Mouse (Mus musculus) olfactory bulb, adult 2 months (tissue): ENCODE measurements around the gene Cdkn1b.

Experiments
- CTCF ChIP-seq: fragments of 200-500 bp; IDR thresholded peaks from 2 replicates; pipeline ENCODE4 v1.5.1; 2012; ENCODE audit warnings: low read depth, mild to moderate bottlenecking, low read length, moderate library complexity; ENCODE audit not compliant: insufficient read depth
- POLR2A ChIP-seq: fragments of 200-500 bp; IDR thresholded peaks from 2 replicates; pipeline ENCODE4 v1.6.1; 2012; ENCODE audit warnings: mild to moderate bottlenecking, low read depth, low read length, moderate library complexity; ENCODE audit not compliant: insufficient read depth

- TF ChIP-seq CTCF (no peak), POLR2A (no peak)
Measured at GRCm38 (mm10) chr6:134877892-134878291, 42.3 kb upstream of the Cdkn1b start.
